Mouse (Mus musculus) 416B (cell line): ENCODE measurements around the gene Csad.
"Not testable (repeated sequence)": the region's sequence is repeated elsewhere in the genome, so short reads cannot be mapped to it uniquely, and the experiment has no call there.

ENCODE experiments used
- DNase-seq: peaks from one replicate; pipeline ENCODE4 v3.0.0; 2011; ENCODE audit warnings: low read depth

Csad gene

GRCm38 (mm10) chr15:102163900-102164693, 40.4 kb downstream of the Csad start:
- peak; percentile 84 for DNase-seq

GRCm38 (mm10) chr15:102160415-102161060, 44.0 kb downstream of the Csad start:
- no peak for DNase-seq

- no peak for DNase-seq
Measured at GRCm38 (mm10) chr15:102156836-102157235, 47.7 kb downstream of the Csad start.

- not testable (repeated sequence) for DNase-seq
Measured at GRCm38 (mm10) chr15:102155006-102155405, 49.5 kb downstream of the Csad start.

- DNase-seq: no peak
Measured at GRCm38 (mm10) chr15:102152646-102153045, 51.9 kb downstream of the Csad start.

GRCm38 (mm10) chr15:102150301-102151135, 54.0 kb downstream of the Csad start, which contains the start of gene Soat2:
Gene Soat2, plus strand, starts transcription at chr15:102150526.
- DNase-seq: peak; percentile 91

GRCm38 (mm10) chr15:102149561-102149960, 55.0 kb downstream of the Csad start:
- DNase-seq: no peak

- peak; percentile 61 for DNase-seq
Measured at GRCm38 (mm10) chr15:102147674-102148402, 56.7 kb downstream of the Csad start.

GRCm38 (mm10) chr15:102146882-102147281, 57.6 kb downstream of the Csad start:
- DNase-seq: peak; percentile 75

- DNase-seq: no peak
Measured at GRCm38 (mm10) chr15:102146089-102146488, 58.4 kb downstream of the Csad start.

GRCm38 (mm10) chr15:102145330-102145729, 59.2 kb downstream of the Csad start:
- no peak for DNase-seq

- no peak for DNase-seq
Measured at GRCm38 (mm10) chr15:102144726-102145125, 59.8 kb downstream of the Csad start.

- DNase-seq: no peak
Measured at GRCm38 (mm10) chr15:102144274-102144711, 60.2 kb downstream of the Csad start, which contains the start of gene Igfbp6. Gene Igfbp6, plus strand, starts transcription at chr15:102144362.

- DNase-seq: peak; percentile 46
Measured at GRCm38 (mm10) chr15:102142914-102143912, 61.3 kb downstream of the Csad start.

- DNase-seq: no peak
Measured at GRCm38 (mm10) chr15:102141120-102141519, 63.4 kb downstream of the Csad start.

- DNase-seq: peak; percentile 96
Measured at GRCm38 (mm10) chr15:102136129-102136758, 68.3 kb downstream of the Csad start, which contains the start of gene Spryd3. Gene Spryd3, minus strand, starts transcription at chr15:102136234.

- DNase-seq: no peak
Measured at GRCm38 (mm10) chr15:102135522-102136128, 68.9 kb downstream of the Csad start.

GRCm38 (mm10) chr15:102134709-102135108, 69.8 kb downstream of the Csad start:
- no peak for DNase-seq

- no peak for DNase-seq
Measured at GRCm38 (mm10) chr15:102133314-102133713, 71.2 kb downstream of the Csad start.
